Mouse (Mus musculus): ENCODE measurements around the gene Cds1. TPM values are rescaled to one million over a fixed set of nuclear protein-coding genes. Genes with fewer than 3 reads are reported as not detected.

The Cds1 gene
- polyA plus RNA-seq, 2 experiments, result 0.23 to 0.29 TPM

DNA sequence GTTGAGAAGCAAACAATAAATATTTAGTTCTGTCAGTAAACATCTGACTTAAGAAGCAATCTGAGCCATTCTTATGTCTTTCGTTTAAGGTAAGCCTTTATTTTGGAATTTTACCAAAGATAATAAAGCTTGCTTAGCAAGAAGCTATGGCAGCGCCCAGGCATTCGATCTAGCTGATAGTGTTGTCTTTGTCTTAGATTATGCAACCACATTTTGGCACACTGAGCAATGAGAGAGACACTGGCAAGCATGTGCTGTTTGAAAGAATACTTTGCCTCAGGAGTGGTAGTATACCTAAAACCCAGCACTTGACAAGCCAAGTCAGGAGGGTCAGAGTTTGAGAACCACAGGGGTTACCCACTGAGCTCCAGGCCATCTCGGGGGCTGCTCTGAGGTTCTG is 16.0 kb downstream of the Cds1 start:
- no peaks in the 10 kb centered on the region for H3K36me3 ChIP-seq (replicated peaks; ENCODE audit: control insufficient read depth, insufficient read depth, low read depth)
- no peaks in the 10 kb centered on the region for H3K9me3 ChIP-seq (ENCODE audit: control insufficient read depth, low read length)
- H3K4me3 ChIP-seq (ENCODE audit: insufficient read depth in 1 of 2, low read depth in 2 of 2, low read length in 2 of 2), result no peak overlapping the region
- H3K27me3 ChIP-seq (ENCODE audit: control insufficient read depth, insufficient read depth, low read length), result no peaks in the 10 kb centered on the region
- TF ChIP-seq CTCF (IDR thresholded peaks at IDR 0.05; ENCODE audit: low read depth), result no peak
- TF ChIP-seq EP300 (IDR thresholded peaks at IDR 0.05; ENCODE audit: low read depth), result no peak
- no peak overlapping the region for H3K9ac ChIP-seq (replicated peaks)
- H3K27ac ChIP-seq, result no peak overlapping the region
- DNase-seq (ENCODE audit: low read depth in 3 of 3, low spot score in 3 of 3) (no peak), ATAC-seq (ENCODE audit: insufficient read depth) (no peak)
- no peaks in the 10 kb centered on the region for H3K4me1 ChIP-seq (replicated peaks; ENCODE audit: control insufficient read depth in 2 of 2, insufficient read depth in 2 of 2, low read length in 1 of 2)
- no peak overlapping the region for H3K4me2 ChIP-seq (ENCODE audit: low read depth)
- 66% methylated on average over 4 of the region's 4 CpGs for WGBS (ENCODE audit: insufficient replicate concordance)

DNA sequence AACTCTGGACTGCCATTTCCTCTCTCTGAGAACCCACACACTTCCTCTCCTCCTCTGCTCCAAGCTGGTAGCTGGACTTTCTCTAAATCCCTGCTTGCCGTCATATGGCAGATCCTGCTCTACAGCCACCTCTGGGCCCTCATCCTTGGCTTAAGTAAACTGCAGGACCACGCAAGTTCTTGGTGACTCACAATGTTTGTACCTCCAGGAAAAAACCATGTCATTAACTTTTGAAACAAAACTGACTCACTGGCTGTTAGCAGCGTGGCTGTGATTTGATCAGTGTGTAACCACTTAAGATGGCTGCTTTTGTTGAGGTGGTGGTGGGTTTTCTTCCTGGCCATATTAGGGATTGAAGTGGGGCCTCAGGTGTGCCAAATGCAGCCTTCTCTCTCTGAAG is 19.4 kb downstream of the Cds1 start:
- no peak for ATAC-seq (ENCODE audit: insufficient read depth)
- Histone ChIP-seq H3K27ac (no peak overlapping the region), H3K4me2 (ENCODE audit: low read depth) (no peak overlapping the region), H3K4me3 (ENCODE audit: insufficient read depth in 1 of 2, low read depth in 2 of 2, low read length in 2 of 2) (no peak overlapping the region), H3K4me1 (replicated peaks; ENCODE audit: control insufficient read depth in 2 of 2, insufficient read depth in 2 of 2, low read length in 1 of 2) (no peaks in the 10 kb centered on the region), H3K36me3 (replicated peaks; ENCODE audit: control insufficient read depth, insufficient read depth, low read depth) (no peaks in the 10 kb centered on the region), H3K27me3 (ENCODE audit: control insufficient read depth, insufficient read depth, low read length) (no peaks in the 10 kb centered on the region), H3K9ac (replicated peaks) (no peak overlapping the region), H3K9me3 (ENCODE audit: control insufficient read depth, low read length) (no peaks in the 10 kb centered on the region)
- no peak for DNase-seq (ENCODE audit: low read depth in 3 of 3, low spot score in 3 of 3)
- 54% methylated on average over 3 of the region's 3 CpGs for WGBS (ENCODE audit: insufficient replicate concordance)
- no peak for TF ChIP-seq EP300 (IDR thresholded peaks at IDR 0.05; ENCODE audit: low read depth)
- no peak for TF ChIP-seq CTCF (IDR thresholded peaks at IDR 0.05; ENCODE audit: low read depth)

DNA sequence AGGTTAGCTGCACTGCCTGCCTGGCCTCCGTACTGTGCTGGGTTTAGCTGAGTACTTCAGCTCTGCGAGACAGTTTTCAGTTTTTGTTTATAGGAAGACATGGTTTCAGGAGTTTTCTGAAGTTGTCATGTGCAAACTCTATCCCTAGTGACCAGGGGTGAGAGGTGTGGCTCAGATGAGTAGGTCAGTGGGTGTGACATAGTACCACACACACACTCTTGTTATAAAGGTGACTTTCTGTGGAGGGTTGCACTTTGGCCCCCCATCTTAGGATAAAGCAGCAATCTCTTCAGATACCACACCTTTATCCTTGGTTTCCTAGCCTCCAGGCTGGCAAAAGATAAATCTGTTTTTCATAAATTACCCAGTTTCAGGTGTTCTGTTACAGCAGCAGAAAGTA is 19.9 kb downstream of the Cds1 start:
- H3K4me2 ChIP-seq (ENCODE audit: low read depth), result no peak overlapping the region
- TF ChIP-seq EP300 (IDR thresholded peaks at IDR 0.05; ENCODE audit: low read depth) (no peak), CTCF (IDR thresholded peaks at IDR 0.05; ENCODE audit: low read depth) (no peak)
- H3K36me3 ChIP-seq (replicated peaks; ENCODE audit: control insufficient read depth, insufficient read depth, low read depth), result no peaks in the 10 kb centered on the region
- H3K27ac ChIP-seq, result no peak overlapping the region
- no peak overlapping the region for H3K4me3 ChIP-seq (ENCODE audit: insufficient read depth in 1 of 2, low read depth in 2 of 2, low read length in 2 of 2)
- ATAC-seq (ENCODE audit: insufficient read depth), result no peak
- H3K9me3 ChIP-seq (ENCODE audit: control insufficient read depth, low read length), result no peaks in the 10 kb centered on the region
- WGBS (ENCODE audit: insufficient replicate concordance), result 56% methylated on average over 2 of the region's 2 CpGs
- H3K4me1 ChIP-seq (replicated peaks; ENCODE audit: control insufficient read depth in 2 of 2, insufficient read depth in 2 of 2, low read length in 1 of 2), result no peaks in the 10 kb centered on the region
- no peak for DNase-seq (ENCODE audit: low read depth in 3 of 3, low spot score in 3 of 3)
- no peak overlapping the region for H3K9ac ChIP-seq (replicated peaks)
- no peaks in the 10 kb centered on the region for H3K27me3 ChIP-seq (ENCODE audit: control insufficient read depth, insufficient read depth, low read length)

DNA sequence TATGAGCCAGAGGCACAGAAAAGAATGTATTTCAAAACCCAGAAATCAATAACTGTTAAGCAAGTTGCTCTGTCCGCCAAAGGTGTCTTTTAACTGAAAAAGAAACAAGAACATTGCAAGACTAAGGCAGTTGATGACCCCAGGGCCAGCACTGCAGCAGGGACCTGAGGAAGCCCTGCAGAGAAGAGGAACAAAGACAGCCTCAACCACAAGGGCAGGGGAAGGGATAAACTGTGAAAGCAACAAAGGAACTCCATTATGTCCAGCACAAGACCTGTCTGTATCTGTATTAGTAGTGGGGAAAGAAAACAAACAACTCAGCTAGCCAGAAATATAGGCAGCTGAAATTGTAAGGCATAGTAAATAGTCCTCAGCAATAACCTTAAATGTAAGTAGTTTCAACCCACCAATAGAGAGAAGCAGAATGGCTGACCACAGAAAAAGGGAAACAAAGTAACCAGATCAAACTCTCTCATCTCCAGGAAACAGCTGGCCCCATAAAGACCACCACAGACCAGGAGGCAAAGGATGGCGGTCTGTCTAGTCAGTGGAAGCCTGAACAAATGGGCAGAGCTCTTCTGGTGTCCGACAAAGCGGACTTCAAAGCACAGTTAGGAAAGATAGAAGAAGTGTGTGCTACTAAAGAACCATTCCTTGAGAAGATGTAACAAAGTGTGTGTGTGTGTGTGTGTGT is 21.1 kb downstream of the Cds1 start:
- H3K27ac ChIP-seq, result no peak overlapping the region
- TF ChIP-seq CTCF (IDR thresholded peaks at IDR 0.05; ENCODE audit: low read depth) (no peak), EP300 (IDR thresholded peaks at IDR 0.05; ENCODE audit: low read depth) (no peak)
- no peak overlapping the region for H3K4me3 ChIP-seq (ENCODE audit: insufficient read depth in 1 of 2, low read depth in 2 of 2, low read length in 2 of 2)
- H3K27me3 ChIP-seq (ENCODE audit: control insufficient read depth, insufficient read depth, low read length), result no peaks in the 10 kb centered on the region
- ATAC-seq (ENCODE audit: insufficient read depth) (no peak), DNase-seq (ENCODE audit: low read depth in 3 of 3, low spot score in 3 of 3) (no peak)
- no peaks in the 10 kb centered on the region for H3K36me3 ChIP-seq (replicated peaks; ENCODE audit: control insufficient read depth, insufficient read depth, low read depth)
- no peaks in the 10 kb centered on the region for H3K4me1 ChIP-seq (replicated peaks; ENCODE audit: control insufficient read depth in 2 of 2, insufficient read depth in 2 of 2, low read length in 1 of 2)
- 12% methylated on average over 4 of the region's 4 CpGs for WGBS (ENCODE audit: insufficient replicate concordance)
- H3K9me3 ChIP-seq (ENCODE audit: control insufficient read depth, low read length), result no peaks in the 10 kb centered on the region
- H3K4me2 ChIP-seq (ENCODE audit: low read depth), result no peak overlapping the region
- no peak overlapping the region for H3K9ac ChIP-seq (replicated peaks)

DNA sequence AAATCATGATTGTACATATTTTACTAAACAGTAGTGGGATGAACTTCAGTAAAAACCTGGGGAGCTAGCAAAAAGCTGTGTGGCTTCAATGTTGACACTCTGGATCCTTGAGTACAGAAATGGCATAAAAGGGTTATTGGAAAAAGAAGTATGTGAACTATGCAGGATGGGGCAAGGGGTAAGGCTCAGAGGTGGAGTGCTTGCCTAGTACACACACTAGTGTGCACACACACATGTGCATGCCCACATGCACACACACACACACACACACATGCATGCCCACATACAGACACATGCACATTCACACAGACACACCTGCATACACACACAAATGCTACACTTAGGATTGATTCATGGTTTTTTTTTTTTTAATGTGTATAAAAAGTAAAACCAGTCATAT is 24.8 kb downstream of the Cds1 start:
- ATAC-seq (ENCODE audit: insufficient read depth) (no peak), DNase-seq (ENCODE audit: low read depth in 3 of 3, low spot score in 3 of 3) (no peak)
- no peak overlapping the region for H3K27ac ChIP-seq
- no peaks in the 10 kb centered on the region for H3K36me3 ChIP-seq (replicated peaks; ENCODE audit: control insufficient read depth, insufficient read depth, low read depth)
- H3K9me3 ChIP-seq (ENCODE audit: control insufficient read depth, low read length), result no peaks in the 10 kb centered on the region
- no peak overlapping the region for H3K4me3 ChIP-seq (ENCODE audit: insufficient read depth in 1 of 2, low read depth in 2 of 2, low read length in 2 of 2)
- H3K4me2 ChIP-seq (ENCODE audit: low read depth), result no peak overlapping the region
- no peaks in the 10 kb centered on the region for H3K4me1 ChIP-seq (replicated peaks; ENCODE audit: control insufficient read depth in 2 of 2, insufficient read depth in 2 of 2, low read length in 1 of 2)
- no peak overlapping the region for H3K9ac ChIP-seq (replicated peaks)
- no peak for TF ChIP-seq EP300 (IDR thresholded peaks at IDR 0.05; ENCODE audit: low read depth)
- TF ChIP-seq CTCF (IDR thresholded peaks at IDR 0.05; ENCODE audit: low read depth), result no peak
- H3K27me3 ChIP-seq (ENCODE audit: control insufficient read depth, insufficient read depth, low read length), result no peaks in the 10 kb centered on the region

Data from liver, embryonic 14.5 days (tissue).